Mouse (Mus musculus) adrenal gland, adult 2 months (tissue): ENCODE data around the gene Oxct2a. TPM values are rescaled to one million over a fixed set of nuclear protein-coding genes. Genes with fewer than 3 reads are reported as not detected.
"Not testable (repeated sequence)": the region's sequence is repeated elsewhere in the genome, so short reads cannot be mapped to it uniquely, and the experiment has no call there.

Experiments
- DNase-seq: peaks from one replicate; pipeline ENCODE4 v3.0.0; 2021
- polyA plus RNA-seq: library from polyadenylated mRNA; depleted of rRNA; stranded (reverse); fragments of >200 nt; gene quantifications from 2 replicates; pipeline ENCODE4 v1.2.3, GENCODE M21; 2012
- total RNA-seq, 2 experiments: library from RNA; stranded (reverse); gene quantifications; 2 replicates each; pipeline ENCODE4 v1.2.3; 2021

Oxct2a gene
- total and polyA plus RNA-seq, 3 experiments, result not detected

- DNase-seq, result no peak
These were observed 11.6 kb downstream of the Oxct2a start for GRCm38 (mm10) chr4:123311845-123312244.

GRCm38 (mm10) chr4:123308292-123308691 lies 15.1 kb downstream of the Oxct2a start:
- no peak for DNase-seq

- no peak for DNase-seq
These were observed 16.4 kb downstream of the Oxct2a start for GRCm38 (mm10) chr4:123306999-123307398.

- DNase-seq, result peak; percentile 44
These were observed 17.6 kb downstream of the Oxct2a start for GRCm38 (mm10) chr4:123305789-123306188.

- peak; percentile 63 for DNase-seq
These were observed 24.3 kb downstream of the Oxct2a start for GRCm38 (mm10) chr4:123298980-123299670.

- DNase-seq, result no peak
These were observed 25.2 kb downstream of the Oxct2a start for GRCm38 (mm10) chr4:123298226-123298625.

- DNase-seq, result peak; percentile 68
These were observed 26.1 kb downstream of the Oxct2a start for GRCm38 (mm10) chr4:123297195-123297960.

- peak; percentile 20 for DNase-seq
These were observed 27.3 kb downstream of the Oxct2a start for GRCm38 (mm10) chr4:123296148-123296534.

GRCm38 (mm10) chr4:123295516-123296147 lies 27.8 kb downstream of the Oxct2a start:
- peak; percentile 21 for DNase-seq

GRCm38 (mm10) chr4:123295026-123295425 lies 28.4 kb downstream of the Oxct2a start:
- not testable (repeated sequence) for DNase-seq

- no peak for DNase-seq
These were observed 29.6 kb downstream of the Oxct2a start for GRCm38 (mm10) chr4:123293661-123294443.

GRCm38 (mm10) chr4:123292989-123293388 lies 30.4 kb downstream of the Oxct2a start:
- DNase-seq, result peak; percentile 31

- DNase-seq, result no peak
These were observed 31.0 kb downstream of the Oxct2a start for GRCm38 (mm10) chr4:123292390-123292789.

- no peak for DNase-seq
These were observed 34.4 kb downstream of the Oxct2a start for GRCm38 (mm10) chr4:123289038-123289437.

- DNase-seq, result no peak
These were observed 36.6 kb downstream of the Oxct2a start for GRCm38 (mm10) chr4:123286790-123287189.

GRCm38 (mm10) chr4:123284731-123285624 lies 38.5 kb downstream of the Oxct2a start:
- no peak for DNase-seq

GRCm38 (mm10) chr4:123283675-123284064 lies 39.8 kb downstream of the Oxct2a start:
- peak; percentile 66 for DNase-seq

GRCm38 (mm10) chr4:123282915-123283674 lies 40.3 kb downstream of the Oxct2a start:
- DNase-seq, result peak; percentile 80

- DNase-seq, result peak; percentile 95
These were observed 40.9 kb downstream of the Oxct2a start for GRCm38 (mm10) chr4:123282500-123282899.

- DNase-seq, result no peak
These were observed 43.3 kb downstream of the Oxct2a start for GRCm38 (mm10) chr4:123280117-123280516.
